Mouse (Mus musculus): ENCODE measurements around the gene Ccdc80. TPM values are rescaled to one million over a fixed set of nuclear protein-coding genes. Genes with fewer than 3 reads are reported as not detected.
A peak's percentile ranks its signal among the peaks of the same experiment; 100 is the strongest.

Gene Ccdc80
- polyA plus RNA-seq, 1 experiment from 2014 or later = 88.5 TPM

DNA sequence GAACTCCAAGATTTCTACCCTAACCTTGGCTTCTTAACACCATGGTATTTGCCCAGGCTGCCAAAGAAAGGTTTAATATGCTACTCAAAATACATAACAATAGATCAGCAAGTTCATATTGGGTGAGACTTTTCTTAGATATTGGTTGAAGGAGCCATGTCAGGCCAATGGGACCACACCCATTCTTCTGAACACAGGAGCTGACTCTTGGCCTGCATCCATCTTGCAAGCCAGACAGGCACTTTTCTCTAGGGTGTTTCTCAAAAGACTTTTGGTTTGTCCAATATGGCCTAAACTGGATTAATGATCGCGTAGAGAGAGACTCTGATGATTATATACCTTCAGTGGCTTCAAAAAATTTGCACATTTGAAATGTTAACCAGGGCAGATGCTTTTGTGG lies 4.3 kb downstream of the Ccdc80 start:
- Histone ChIP-seq H3K27me3 (ENCODE audit: control insufficient read depth, insufficient read depth, low read length) (no peaks in the 10 kb centered on the region), H3K4me1 (ENCODE audit: control insufficient read depth in 2 of 2, insufficient read depth in 2 of 2, low read length in 2 of 2) (peaks cover 35 to 65% of the 10 kb centered on the region in 2 experiments), H3K9me3 (ENCODE audit: control insufficient read depth, low read length) (no peaks in the 10 kb centered on the region), H3K4me3 (ENCODE audit: control insufficient read depth in 1 of 2, insufficient read depth in 1 of 2, low read depth in 1 of 2, low read length in 2 of 2) (peak overlapping the region in 1 of 2 experiments; percentile 43; a peak in 1 of 4 replicates), H3K9ac (ENCODE audit: low read length) (peak overlapping the region; percentile 18; the same call in 1 of the 2 replicates), H3K27ac (replicated peaks in 1 of 2; ENCODE audit: control insufficient read depth in 1 of 2, insufficient read depth in 1 of 2, low read depth in 2 of 2, low read length in 2 of 2) (no peak overlapping the region), H3K36me3 (ENCODE audit: control insufficient read depth, insufficient read depth, low read length) (no peaks in the 10 kb centered on the region), H3K4me2 (ENCODE audit: low read length) (peak overlapping the region; percentile 63)
- no peak for ATAC-seq (ENCODE audit: insufficient number of reproducible peaks, insufficient read depth, low FRiP score, low read depth)
- WGBS = 92% methylated on average over 2 of the region's 2 CpGs

DNA sequence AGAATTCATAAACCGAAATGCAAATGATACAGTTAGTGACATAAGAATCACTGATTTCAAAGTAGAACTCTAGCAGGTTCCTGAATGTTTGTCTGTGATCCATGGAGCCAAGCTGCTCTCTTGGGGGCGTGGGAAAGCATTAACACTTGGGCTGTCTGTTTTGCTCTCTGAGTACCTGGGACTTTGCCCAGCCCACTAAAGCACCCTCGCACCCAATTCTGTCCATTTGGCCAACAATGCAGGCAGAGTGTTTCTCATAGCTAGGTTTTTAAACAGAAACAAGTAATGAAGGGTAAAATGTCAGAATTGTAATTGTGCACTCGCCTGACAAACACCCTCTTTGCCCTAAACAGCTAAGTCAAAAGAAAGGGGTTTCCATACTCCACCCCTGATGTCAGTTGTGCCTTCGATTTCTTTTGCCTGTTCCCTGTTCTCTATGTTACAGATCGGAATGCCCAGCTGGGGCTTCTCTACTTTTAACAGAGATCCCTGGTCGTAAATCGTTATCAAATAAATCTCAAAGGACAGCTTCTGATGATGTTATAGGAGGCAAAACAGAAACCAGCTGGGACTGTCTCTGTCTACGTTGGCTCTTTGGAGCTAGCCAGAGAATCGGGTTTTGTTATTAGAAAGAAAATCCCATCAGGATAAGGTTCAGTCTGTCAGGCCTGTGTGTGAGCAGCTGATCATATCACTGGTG lies 5.1 kb downstream of the Ccdc80 start:
- 0 out of 4 replicates have a peak overlapping the region, but pooled peaks of 1 of the 2 experiments have one; percentile 24 for H3K27ac ChIP-seq (replicated peaks in 1 of 2; ENCODE audit: control insufficient read depth in 1 of 2, insufficient read depth in 1 of 2, low read depth in 2 of 2, low read length in 2 of 2)
- peak overlapping the region; percentile 63 for H3K4me2 ChIP-seq (ENCODE audit: low read length)
- peak overlapping the region; percentile 32; the same call in 1 of the 2 replicates for H3K9ac ChIP-seq (ENCODE audit: low read length)
- H3K36me3 ChIP-seq (ENCODE audit: control insufficient read depth, insufficient read depth, low read length) = no peaks in the 10 kb centered on the region
- H3K4me1 ChIP-seq (ENCODE audit: control insufficient read depth in 2 of 2, insufficient read depth in 2 of 2, low read length in 2 of 2) = peaks cover 32 to 61% of the 10 kb centered on the region in 2 experiments
- no peaks in the 10 kb centered on the region for H3K27me3 ChIP-seq (ENCODE audit: control insufficient read depth, insufficient read depth, low read length)
- WGBS = 70% methylated on average over 10 of the region's 10 CpGs
- H3K4me3 ChIP-seq (ENCODE audit: control insufficient read depth in 1 of 2, insufficient read depth in 1 of 2, low read depth in 1 of 2, low read length in 2 of 2) = peak overlapping the region; percentile 7 to 43; a peak in 3 of 4 replicates
- no peaks in the 10 kb centered on the region for H3K9me3 ChIP-seq (ENCODE audit: control insufficient read depth, low read length)
- ATAC-seq (ENCODE audit: insufficient number of reproducible peaks, insufficient read depth, low FRiP score, low read depth) = no peak

DNA sequence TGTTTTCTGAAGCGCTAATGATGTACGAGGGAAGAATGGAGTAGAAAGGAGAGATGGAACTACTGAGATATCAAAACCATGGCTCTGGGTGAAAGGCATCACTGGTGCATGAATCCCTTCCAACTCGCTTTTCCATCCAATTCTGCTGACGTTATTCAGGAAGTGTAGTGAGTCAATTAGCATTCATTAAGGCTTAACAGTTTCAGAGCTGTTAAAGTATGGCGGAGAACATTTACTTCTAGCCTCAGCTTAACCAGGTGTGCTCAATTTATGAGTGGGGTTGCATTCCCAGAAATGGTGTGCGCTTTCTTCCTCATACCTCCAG lies 5.6 kb downstream of the Ccdc80 start:
- Histone ChIP-seq H3K4me1 (ENCODE audit: control insufficient read depth in 2 of 2, insufficient read depth in 2 of 2, low read length in 2 of 2) (peaks cover 31 to 61% of the 10 kb centered on the region in 2 experiments), H3K27ac (replicated peaks in 1 of 2; ENCODE audit: control insufficient read depth in 1 of 2, insufficient read depth in 1 of 2, low read depth in 2 of 2, low read length in 2 of 2) (no peak overlapping the region), H3K36me3 (ENCODE audit: control insufficient read depth, insufficient read depth, low read length) (no peaks in the 10 kb centered on the region), H3K9ac (ENCODE audit: low read length) (no peak overlapping the region), H3K4me2 (ENCODE audit: low read length) (peak overlapping the region; percentile 63), H3K4me3 (ENCODE audit: control insufficient read depth in 1 of 2, insufficient read depth in 1 of 2, low read depth in 1 of 2, low read length in 2 of 2) (0 out of 4 replicates have a peak overlapping the region, but pooled peaks of 1 of the 2 experiments have one; percentile 43), H3K9me3 (ENCODE audit: control insufficient read depth, low read length) (no peaks in the 10 kb centered on the region), H3K27me3 (ENCODE audit: control insufficient read depth, insufficient read depth, low read length) (no peaks in the 10 kb centered on the region)
- 74% methylated on average over 6 of the region's 6 CpGs for WGBS
- ATAC-seq (ENCODE audit: insufficient number of reproducible peaks, insufficient read depth, low FRiP score, low read depth) = no peak

DNA sequence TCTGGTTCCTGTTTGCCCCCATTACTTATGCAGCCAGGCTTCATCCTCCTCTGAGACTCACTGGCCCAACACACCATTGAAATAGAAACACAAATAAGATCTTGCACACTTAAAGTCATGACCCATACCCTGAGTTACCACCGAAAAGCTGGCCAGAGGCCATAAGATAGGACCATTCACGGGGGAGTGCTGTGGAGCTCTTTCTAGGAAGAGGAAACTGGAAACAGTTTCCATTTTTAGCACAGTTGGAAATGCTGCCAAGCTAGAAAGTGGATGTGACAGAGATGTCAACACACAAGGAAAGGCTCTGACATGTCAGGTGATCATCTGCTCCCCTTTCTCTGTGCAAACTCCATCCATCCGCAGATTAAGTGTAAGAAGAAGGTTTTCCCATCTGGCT lies 7.7 kb downstream of the Ccdc80 start:
- H3K27ac ChIP-seq (replicated peaks in 1 of 2; ENCODE audit: control insufficient read depth in 1 of 2, insufficient read depth in 1 of 2, low read depth in 2 of 2, low read length in 2 of 2) = peak overlapping the region; percentile 15 to 62; a peak in 3 of 4 replicates
- peaks cover 19 to 49% of the 10 kb centered on the region in 2 experiments for H3K4me1 ChIP-seq (ENCODE audit: control insufficient read depth in 2 of 2, insufficient read depth in 2 of 2, low read length in 2 of 2)
- H3K9me3 ChIP-seq (ENCODE audit: control insufficient read depth, low read length) = no peaks in the 10 kb centered on the region
- no peak overlapping the region for H3K9ac ChIP-seq (ENCODE audit: low read length)
- H3K27me3 ChIP-seq (ENCODE audit: control insufficient read depth, insufficient read depth, low read length) = no peaks in the 10 kb centered on the region
- H3K36me3 ChIP-seq (ENCODE audit: control insufficient read depth, insufficient read depth, low read length) = peaks cover 14% of the 10 kb centered on the region; the same call in 1 of the 2 replicates
- WGBS = 2% methylated on average over 3 of the region's 3 CpGs
- no peak overlapping the region for H3K4me3 ChIP-seq (ENCODE audit: control insufficient read depth in 1 of 2, insufficient read depth in 1 of 2, low read depth in 1 of 2, low read length in 2 of 2)
- peak overlapping the region; percentile 17 for H3K4me2 ChIP-seq (ENCODE audit: low read length)
- ATAC-seq (ENCODE audit: insufficient number of reproducible peaks, insufficient read depth, low FRiP score, low read depth) = peak; percentile 87

DNA sequence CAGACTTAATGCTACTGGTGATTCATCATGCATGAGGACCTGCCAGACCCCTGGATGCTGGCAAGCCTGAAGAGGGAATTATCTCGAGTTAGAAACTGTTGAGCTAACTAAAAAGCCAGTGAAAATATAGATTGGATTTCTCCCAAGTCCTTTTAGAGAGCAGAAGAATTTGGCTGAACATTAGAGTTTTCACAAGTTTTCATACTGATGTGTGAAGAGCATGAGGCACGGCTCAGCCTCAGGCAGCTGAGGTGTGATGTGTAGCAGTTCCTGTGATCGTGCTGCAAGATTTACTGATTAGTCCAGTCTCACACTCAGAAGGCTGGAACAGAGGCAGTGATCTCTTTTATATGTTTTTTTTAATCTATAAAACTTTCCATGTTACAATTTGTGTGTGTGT lies 11.8 kb downstream of the Ccdc80 start:
- no peak for ATAC-seq (ENCODE audit: insufficient number of reproducible peaks, insufficient read depth, low FRiP score, low read depth)
- H3K4me3 ChIP-seq (ENCODE audit: control insufficient read depth in 1 of 2, insufficient read depth in 1 of 2, low read depth in 1 of 2, low read length in 2 of 2) = no peak overlapping the region
- H3K4me1 ChIP-seq (ENCODE audit: control insufficient read depth in 2 of 2, insufficient read depth in 2 of 2, low read length in 2 of 2) = peaks cover 7 to 17% of the 10 kb centered on the region in 2 experiments
- no peaks in the 10 kb centered on the region for H3K9me3 ChIP-seq (ENCODE audit: control insufficient read depth, low read length)
- no peak overlapping the region for H3K27ac ChIP-seq (replicated peaks in 1 of 2; ENCODE audit: control insufficient read depth in 1 of 2, insufficient read depth in 1 of 2, low read depth in 2 of 2, low read length in 2 of 2)
- no peaks in the 10 kb centered on the region for H3K27me3 ChIP-seq (ENCODE audit: control insufficient read depth, insufficient read depth, low read length)
- H3K36me3 ChIP-seq (ENCODE audit: control insufficient read depth, insufficient read depth, low read length) = peaks cover 26% of the 10 kb centered on the region
- WGBS = 51% methylated on average over 3 of the region's 3 CpGs
- H3K4me2 ChIP-seq (ENCODE audit: low read length) = no peak overlapping the region
- no peak overlapping the region for H3K9ac ChIP-seq (ENCODE audit: low read length)

DNA sequence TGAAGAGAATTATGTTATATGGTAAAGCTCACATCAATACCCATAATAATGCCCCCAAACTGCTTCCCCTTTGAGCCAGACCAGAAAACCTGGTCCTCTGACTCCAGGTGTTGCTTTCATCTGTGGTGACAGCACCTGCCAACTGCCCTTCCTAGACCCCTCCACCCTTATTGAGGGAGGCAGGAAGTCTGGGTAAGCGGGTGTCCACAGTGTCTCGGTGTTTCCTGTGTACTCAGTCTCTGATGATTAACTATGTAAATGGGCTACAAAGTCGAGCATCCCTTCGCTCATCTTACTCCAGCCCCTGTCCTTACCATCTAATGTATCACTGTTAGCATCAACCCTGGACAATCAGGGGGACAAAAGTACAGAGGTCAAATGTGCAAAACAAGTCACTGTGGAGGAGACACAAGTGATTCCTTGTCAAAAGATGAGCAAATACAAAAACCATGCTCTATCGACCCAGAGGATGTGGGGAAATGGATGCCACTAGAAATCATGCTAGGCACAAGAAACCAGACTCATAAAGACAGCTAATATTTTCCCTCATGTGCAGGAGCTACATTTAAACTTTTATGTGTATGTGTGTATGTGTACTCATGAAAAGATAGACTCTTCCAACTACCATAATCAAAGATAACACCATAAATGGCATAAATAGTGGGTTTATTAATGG lies 15.1 kb downstream of the Ccdc80 start:
- H3K4me1 ChIP-seq (ENCODE audit: control insufficient read depth in 2 of 2, insufficient read depth in 2 of 2, low read length in 2 of 2) = peaks cover 3 to 9% of the 10 kb centered on the region in 2 experiments; a peak in 3 of 4 replicates
- 69% methylated on average over 5 of the region's 5 CpGs for WGBS

DNA sequence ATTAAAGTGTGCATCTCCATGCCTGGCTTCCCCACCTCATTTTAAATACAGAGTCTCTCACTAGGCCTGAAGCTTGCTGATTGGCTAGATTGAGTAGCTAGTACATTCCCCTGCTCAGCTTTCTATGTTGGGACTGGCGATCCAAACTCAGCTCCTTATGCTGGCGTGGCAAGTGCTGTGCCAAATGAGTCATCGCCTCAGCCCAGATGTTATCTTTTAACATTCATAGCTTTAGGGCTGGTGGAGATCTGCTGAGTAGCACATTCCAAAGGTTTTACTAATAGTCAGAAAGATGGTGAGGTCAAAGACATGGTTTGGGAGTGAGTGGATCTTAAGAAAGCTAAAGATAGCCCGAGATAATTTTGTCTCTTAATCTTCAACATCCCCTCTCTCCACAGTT lies 17.3 kb downstream of the Ccdc80 start:
- Histone ChIP-seq H3K36me3 (ENCODE audit: control insufficient read depth, insufficient read depth, low read length) (peaks cover 39% of the 10 kb centered on the region), H3K9ac (ENCODE audit: low read length) (no peak overlapping the region), H3K4me2 (ENCODE audit: low read length) (no peak overlapping the region), H3K27me3 (ENCODE audit: control insufficient read depth, insufficient read depth, low read length) (no peaks in the 10 kb centered on the region), H3K9me3 (ENCODE audit: control insufficient read depth, low read length) (no peaks in the 10 kb centered on the region), H3K4me1 (ENCODE audit: control insufficient read depth in 2 of 2, insufficient read depth in 2 of 2, low read length in 2 of 2) (peaks cover 3 to 9% of the 10 kb centered on the region in 2 experiments; a peak in 3 of 4 replicates), H3K4me3 (ENCODE audit: control insufficient read depth in 1 of 2, insufficient read depth in 1 of 2, low read depth in 1 of 2, low read length in 2 of 2) (no peak overlapping the region), H3K27ac (replicated peaks in 1 of 2; ENCODE audit: control insufficient read depth in 1 of 2, insufficient read depth in 1 of 2, low read depth in 2 of 2, low read length in 2 of 2) (peak overlapping the region; percentile 30 to 35; a peak in 2 of 4 replicates)
- 3% methylated on average over 4 of the region's 4 CpGs for WGBS
- ATAC-seq (ENCODE audit: insufficient number of reproducible peaks, insufficient read depth, low FRiP score, low read depth) = peak; percentile 43; the same call in 1 of the 2 replicates

More for the DNA sequence above, 15.1 kb downstream of the Ccdc80 start:
- H3K9me3 ChIP-seq (ENCODE audit: control insufficient read depth, low read length) = no peaks in the 10 kb centered on the region
- H3K9ac ChIP-seq (ENCODE audit: low read length) = no peak overlapping the region
- H3K4me2 ChIP-seq (ENCODE audit: low read length) = no peak overlapping the region
- peaks cover 37% of the 10 kb centered on the region for H3K36me3 ChIP-seq (ENCODE audit: control insufficient read depth, insufficient read depth, low read length)
- no peak overlapping the region for H3K27ac ChIP-seq (replicated peaks in 1 of 2; ENCODE audit: control insufficient read depth in 1 of 2, insufficient read depth in 1 of 2, low read depth in 2 of 2, low read length in 2 of 2)
- no peak overlapping the region for H3K4me3 ChIP-seq (ENCODE audit: control insufficient read depth in 1 of 2, insufficient read depth in 1 of 2, low read depth in 1 of 2, low read length in 2 of 2)
- no peak for ATAC-seq (ENCODE audit: insufficient number of reproducible peaks, insufficient read depth, low FRiP score, low read depth)
- no peaks in the 10 kb centered on the region for H3K27me3 ChIP-seq (ENCODE audit: control insufficient read depth, insufficient read depth, low read length)

Data from heart, embryonic 14.5 days (tissue).